Mouse (Mus musculus) MEL (cell line): ENCODE results near the gene Erc2. TPM values are rescaled to one million over a fixed set of nuclear protein-coding genes. Genes with fewer than 3 reads are reported as not detected.

Experiments
- DNase-seq: peaks from one replicate; pipeline ENCODE4 v3.0.0; 2011; ENCODE audit warnings: low read depth, low spot score
- H3K27ac ChIP-seq: 2 replicates; pipeline ENCODE4 v1.5.1; 2012; ENCODE audit warnings: low read depth, mild to moderate bottlenecking, control low read depth, low read length, moderate library complexity; ENCODE audit not compliant: control insufficient read depth
- H3K27me3 ChIP-seq, 2 experiments: fragments of 150-350 bp in 1 of 2; sonication (generic) in 1 of 2; 2 replicates each; pipeline ENCODE4 v1.6.1; 2012; ENCODE audit warnings: low read length in 2 of 2, mild to moderate bottlenecking in 2 of 2, improper control_type of control experiment in 1 of 2, moderate library complexity in 1 of 2; ENCODE audit not compliant: insufficient read depth in 2 of 2, control insufficient read depth in 1 of 2
- H3K36me3 ChIP-seq, 2 experiments: 2 replicates each; pipeline ENCODE4 v1.6.1; 2012 to 2014; ENCODE audit warnings: low read length in 2 of 2, improper control_type of control experiment in 1 of 2, inconsistent platforms in 1 of 2, mild to moderate bottlenecking in 1 of 2; ENCODE audit not compliant: insufficient read depth in 2 of 2, control insufficient read depth in 1 of 2
- H3K4me1 ChIP-seq, 2 experiments: fragments of 150-350 bp in 1 of 2; sonication (generic) in 1 of 2; 2 replicates each; pipeline ENCODE4 v1.6.1; 2012; ENCODE audit warnings: low read length in 2 of 2, improper control_type of control experiment in 1 of 2, mild to moderate bottlenecking in 1 of 2; ENCODE audit not compliant: insufficient read depth in 2 of 2, control insufficient read depth in 1 of 2
- H3K4me3 ChIP-seq, 2 experiments: fragments of 150-350 bp in 1 of 2; sonication (generic) in 1 of 2; 2 replicates each; pipeline ENCODE4 v1.5.1; 2012; ENCODE audit warnings: low read depth in 2 of 2, low read length in 2 of 2, mild to moderate bottlenecking in 2 of 2, moderate library complexity in 2 of 2, control low read depth in 1 of 2, improper control_type of control experiment in 1 of 2; ENCODE audit not compliant: control insufficient read depth in 1 of 2, insufficient read depth in 1 of 2
- H3K79me2 ChIP-seq: 2 replicates; pipeline ENCODE4 v1.6.1; 2012; ENCODE audit warnings: mild to moderate bottlenecking, low read length, moderate library complexity; ENCODE audit not compliant: control insufficient read depth, poor library complexity, insufficient read depth
- H3K9ac ChIP-seq: 2 replicates; pipeline ENCODE4 v1.6.1; 2012; ENCODE audit warnings: low read depth, mild to moderate bottlenecking, control low read depth, low read length, moderate library complexity; ENCODE audit not compliant: control insufficient read depth, poor library complexity, severe bottlenecking
- H3K9me3 ChIP-seq: fragments of 150-350 bp; sonication (generic); replicated peaks from 2 replicates; pipeline ENCODE4 v1.6.1; 2012; ENCODE audit warnings: mild to moderate bottlenecking, low read length, improper control_type of control experiment, moderate library complexity; ENCODE audit not compliant: insufficient read depth
- BHLHE40 ChIP-seq: IDR thresholded peaks from 2 replicates; pipeline ENCODE4 v1.6.1; 2012; ENCODE audit warnings: low read depth, mild to moderate bottlenecking, inconsistent platforms, low read length, improper control_type of control experiment, borderline replicate concordance
- CHD1 ChIP-seq: IDR thresholded peaks from 2 replicates; pipeline ENCODE4 v1.6.1; 2012; ENCODE audit warnings: low read depth, mild to moderate bottlenecking, inconsistent platforms, low read length, improper control_type of control experiment
- E2F4 ChIP-seq: IDR thresholded peaks from 2 replicates; pipeline ENCODE4 v1.6.1; 2011; ENCODE audit warnings: low read depth, low read length, improper control_type of control experiment, borderline replicate concordance
- EP300 ChIP-seq, 2 experiments: IDR thresholded peaks; 2 replicates each; pipeline ENCODE4 v1.6.1; 2011; ENCODE audit warnings: improper control_type of control experiment in 2 of 2, low read length in 2 of 2, low read depth in 1 of 2, mild to moderate bottlenecking in 1 of 2
- ETS1 ChIP-seq: IDR thresholded peaks from 2 replicates; pipeline ENCODE4 v1.6.1; 2012; ENCODE audit warnings: low read depth, mild to moderate bottlenecking, inconsistent platforms, low read length, improper control_type of control experiment, moderate library complexity
- GABPA ChIP-seq: IDR thresholded peaks from 2 replicates; pipeline ENCODE4 v1.6.1; 2012; ENCODE audit warnings: low read depth, mild to moderate bottlenecking, inconsistent platforms, low read length, improper control_type of control experiment, moderate library complexity
- HCFC1 ChIP-seq: IDR thresholded peaks from 2 replicates; pipeline ENCODE4 v1.6.1; 2012; ENCODE audit warnings: low read depth, mild to moderate bottlenecking, inconsistent platforms, low read length, improper control_type of control experiment, moderate library complexity
- JUND ChIP-seq: IDR thresholded peaks from 2 replicates; pipeline ENCODE4 v1.6.1; 2011; ENCODE audit warnings: low read depth, mild to moderate bottlenecking, improper control_type of control experiment, low read length
- MAX ChIP-seq: IDR thresholded peaks from 2 replicates; pipeline ENCODE4 v1.6.1; 2011; ENCODE audit warnings: low read length, improper control_type of control experiment
- MAZ ChIP-seq: IDR thresholded peaks from 2 replicates; pipeline ENCODE4 v1.6.1; 2012; ENCODE audit warnings: low read depth, mild to moderate bottlenecking, inconsistent platforms, low read length, improper control_type of control experiment
- MEF2A ChIP-seq: IDR thresholded peaks from 2 replicates; pipeline ENCODE4 v1.6.1; 2014; ENCODE audit warnings: low read depth, mild to moderate bottlenecking, inconsistent platforms, low read length, improper control_type of control experiment; ENCODE audit not compliant: poor library complexity, insufficient replicate concordance, severe bottlenecking; ENCODE audit errors: extremely low read depth
- MXI1 ChIP-seq: IDR thresholded peaks from 2 replicates; pipeline ENCODE4 v1.6.1; 2011; ENCODE audit warnings: mild to moderate bottlenecking, low read depth, low read length, improper control_type of control experiment
- MYC ChIP-seq: IDR thresholded peaks from 2 replicates; pipeline ENCODE4 v1.6.1; 2011; ENCODE audit warnings: low read depth, mild to moderate bottlenecking, low read length, improper control_type of control experiment, moderate library complexity
- NRF1 ChIP-seq: IDR thresholded peaks from 2 replicates; pipeline ENCODE4 v1.6.1; 2014; ENCODE audit warnings: low read depth, mild to moderate bottlenecking, inconsistent platforms, low read length, improper control_type of control experiment, moderate library complexity; ENCODE audit not compliant: poor library complexity, insufficient read depth, severe bottlenecking
- POLR2AphosphoS2 ChIP-seq: IDR thresholded peaks from 2 replicates; pipeline ENCODE4 v1.6.1; 2011; ENCODE audit warnings: low read length, improper control_type of control experiment
- RAD21 ChIP-seq: IDR thresholded peaks from 2 replicates; pipeline ENCODE4 v1.6.1; 2011; ENCODE audit warnings: mild to moderate bottlenecking, low read depth, low read length, improper control_type of control experiment
- SIN3A ChIP-seq: IDR thresholded peaks from 2 replicates; pipeline ENCODE4 v1.6.1; 2012; ENCODE audit warnings: low read length, improper control_type of control experiment, inconsistent platforms
- SMC3 ChIP-seq: IDR thresholded peaks from 2 replicates; pipeline ENCODE4 v1.6.1; 2011; ENCODE audit warnings: low read depth, low read length, improper control_type of control experiment
- TAL1 ChIP-seq: IDR thresholded peaks from 2 replicates; pipeline ENCODE4 v1.6.1; 2012; ENCODE audit warnings: mild to moderate bottlenecking, inconsistent platforms, low read length, moderate library complexity, mixed read lengths
- UBTF ChIP-seq: IDR thresholded peaks from 2 replicates; pipeline ENCODE4 v1.6.1; 2012; ENCODE audit warnings: low read depth, mild to moderate bottlenecking, inconsistent platforms, low read length, improper control_type of control experiment, moderate library complexity, borderline replicate concordance; ENCODE audit not compliant: insufficient read depth
- USF2 ChIP-seq, 2 experiments: IDR thresholded peaks; 2 replicates each; pipeline ENCODE4 v1.6.1; 2011 to 2012; ENCODE audit warnings: improper control_type of control experiment in 2 of 2, low read length in 2 of 2, borderline replicate concordance in 1 of 2, inconsistent platforms in 1 of 2, low read depth in 1 of 2, mild to moderate bottlenecking in 1 of 2; ENCODE audit not compliant: insufficient read depth in 1 of 2
- ZC3H11A ChIP-seq: IDR thresholded peaks from 2 replicates; pipeline ENCODE4 v1.6.1; 2012; ENCODE audit warnings: low read depth, mild to moderate bottlenecking, inconsistent platforms, low read length, improper control_type of control experiment
- ZKSCAN1 ChIP-seq: IDR thresholded peaks from 2 replicates; pipeline ENCODE4 v1.6.1; 2012; ENCODE audit warnings: low read depth, mild to moderate bottlenecking, inconsistent platforms, low read length, improper control_type of control experiment, moderate library complexity
- ZNF384 ChIP-seq: IDR thresholded peaks from 2 replicates; pipeline ENCODE4 v1.6.1; 2012; ENCODE audit warnings: low read depth, mild to moderate bottlenecking, inconsistent platforms, low read length, improper control_type of control experiment
- polyA plus RNA-seq, 2 experiments: library from polyadenylated mRNA; stranded (reverse) in 1 of 2; unstranded in 1 of 2; fragments of >175 nt in 1 of 2; fragments of >200 nt in 1 of 2; gene quantifications; 2 replicates each; pipeline versions ENCODE4 v1.2.1 to v1.2.4; 2012; ENCODE audit warnings: low replicate concordance in 2 of 2, low read depth in 1 of 2; ENCODE audit not compliant: insufficient read length in 2 of 2, insufficient read depth in 1 of 2, missing spikeins in 1 of 2
- total RNA-seq: library from RNA; depleted of rRNA; stranded (reverse); fragments of 300-350 nt; gene quantifications from 2 replicates; pipeline ENCODE4 v1.2.3, GENCODE M21; 2012

The Erc2 gene
- total and polyA plus RNA-seq, 3 experiments, result not detected

GRCm38 (mm10) chr14:28505051-28505585, 882.9 kb downstream of the Erc2 start:
- Histone ChIP-seq H3K4me3 (no peak overlapping the region), H3K27me3 (no peaks in the 10 kb centered on the region), H3K79me2 (no peaks in the 10 kb centered on the region), H3K9me3 (no peaks in the 10 kb centered on the region), H3K36me3 (no peaks in the 10 kb centered on the region)
- no peak for DNase-seq
- no peak for TF ChIP-seq BHLHE40
- TF ChIP-seq MXI1, result no peak
- TF ChIP-seq SMC3, result no peak
- TF ChIP-seq ZC3H11A, result no peak
- TF ChIP-seq, all 39 proteins: peak for 0
- Histone ChIP-seq H3K9ac (no peak overlapping the region), H3K4me1 (no peaks in the 10 kb centered on the region), H3K27ac (no peak overlapping the region)

GRCm38 (mm10) chr14:28505586-28506375, 883.6 kb downstream of the Erc2 start:
- Histone ChIP-seq H3K27me3 (no peaks in the 10 kb centered on the region), H3K4me3 (no peak overlapping the region)

GRCm38 (mm10) chr14:28506376-28506831, 884.2 kb downstream of the Erc2 start:
- Histone ChIP-seq H3K27me3 (no peaks in the 10 kb centered on the region), H3K4me3 (no peak overlapping the region), H3K79me2 (no peaks in the 10 kb centered on the region), H3K9me3 (no peaks in the 10 kb centered on the region), H3K9ac (no peak overlapping the region), H3K4me1 (no peaks in the 10 kb centered on the region), H3K27ac (no peak overlapping the region), H3K36me3 (no peaks in the 10 kb centered on the region)
- no peak for DNase-seq
- TF ChIP-seq HCFC1, result no peak
- no peak for TF ChIP-seq TAL1
- no peak for TF ChIP-seq JUND
- no peak for TF ChIP-seq MAX
- TF ChIP-seq MEF2A, result no peak
- no peak for TF ChIP-seq ETS1
- no peak for TF ChIP-seq NRF1
- no peak for TF ChIP-seq ZNF384
- no peak for TF ChIP-seq ZKSCAN1
- TF ChIP-seq BHLHE40, result no peak
- no peak for TF ChIP-seq POLR2AphosphoS2
- no peak for TF ChIP-seq MXI1
- TF ChIP-seq EP300 (IDR thresholded peaks at IDR 0.05; ENCODE audit: low read depth in 1 of 2, low read length in 2 of 2), result no peak
- no peak for TF ChIP-seq USF2 (IDR thresholded peaks at IDR 0.05; ENCODE audit: borderline replicate concordance in 1 of 2, insufficient read depth in 1 of 2, low read depth in 1 of 2, low read length in 2 of 2)
- TF ChIP-seq UBTF, result no peak

More at GRCm38 (mm10) chr14:28505586-28506375, 883.6 kb downstream of the Erc2 start:
- Histone ChIP-seq H3K27ac (no peak overlapping the region), H3K79me2 (no peaks in the 10 kb centered on the region), H3K36me3 (no peaks in the 10 kb centered on the region), H3K9me3 (no peaks in the 10 kb centered on the region), H3K4me1 (no peaks in the 10 kb centered on the region), H3K9ac (no peak overlapping the region)
- no peak for DNase-seq
- TF ChIP-seq EP300 (IDR thresholded peaks at IDR 0.05; ENCODE audit: low read depth in 1 of 2, low read length in 2 of 2), result no peak
- no peak for TF ChIP-seq MEF2A
- TF ChIP-seq MYC, result no peak
- no peak for TF ChIP-seq MAZ
- TF ChIP-seq POLR2AphosphoS2, result no peak
- TF ChIP-seq CHD1, result no peak
- no peak for TF ChIP-seq RAD21
- TF ChIP-seq SIN3A, result no peak
- no peak for TF ChIP-seq ZKSCAN1
- TF ChIP-seq NRF1, result no peak
- no peak for TF ChIP-seq GABPA
- no peak for TF ChIP-seq SMC3
- TF ChIP-seq E2F4, result no peak
- TF ChIP-seq USF2 (IDR thresholded peaks at IDR 0.05; ENCODE audit: borderline replicate concordance in 1 of 2, insufficient read depth in 1 of 2, low read depth in 1 of 2, low read length in 2 of 2), result no peak
- no peak for TF ChIP-seq BHLHE40
- TF ChIP-seq, all 39 proteins: peak for 0
